Mouse (Mus musculus) liver, adult 2 months (tissue): ENCODE measurements around the gene Nptx2. TPM values are rescaled to one million over a fixed set of nuclear protein-coding genes. Genes with fewer than 3 reads are reported as not detected.

Source experiments
- DNase-seq: peaks from one replicate; pipeline ENCODE4 v3.0.0-alpha.2; 2011; ENCODE audit warnings: low read depth, low spot score; ENCODE audit errors: extremely low read depth
- H3K27ac ChIP-seq: fragments of 200-500 bp; replicated peaks from 2 replicates; pipeline ENCODE4 v1.5.1; 2012; ENCODE audit warnings: low read depth, mild to moderate bottlenecking, control low read depth, inconsistent platforms, low read length; ENCODE audit not compliant: insufficient read depth
- H3K27me3 ChIP-seq: fragments of 200-500 bp; 2 replicates; pipeline ENCODE4 v1.6.1; 2012; ENCODE audit warnings: mild to moderate bottlenecking, moderate library complexity, low read length, inconsistent platforms; ENCODE audit not compliant: control insufficient read depth, insufficient read depth
- H3K36me3 ChIP-seq: fragments of 200-500 bp; 2 replicates; pipeline ENCODE4 v1.6.1; 2012; ENCODE audit warnings: low read length, inconsistent platforms; ENCODE audit not compliant: control insufficient read depth, insufficient read depth
- H3K4me1 ChIP-seq: fragments of 200-500 bp; 2 replicates; pipeline ENCODE4 v1.6.1; 2011; ENCODE audit warnings: low read length; ENCODE audit not compliant: control insufficient read depth, insufficient read depth
- H3K4me3 ChIP-seq: fragments of 200-500 bp; 2 replicates; pipeline ENCODE4 v1.5.1; 2011; ENCODE audit warnings: low read depth, mild to moderate bottlenecking, control low read depth, low read length, moderate library complexity; ENCODE audit not compliant: insufficient read depth
- H3K79me2 ChIP-seq: fragments of 200-500 bp; 2 replicates; pipeline ENCODE4 v1.6.1; 2012; ENCODE audit warnings: inconsistent platforms, mild to moderate bottlenecking, low read length, moderate library complexity; ENCODE audit not compliant: control insufficient read depth, insufficient read depth
- H3K9ac ChIP-seq: fragments of 200-500 bp; 2 replicates; pipeline ENCODE4 v1.6.1; 2012; ENCODE audit warnings: low read depth, mild to moderate bottlenecking, control low read depth, inconsistent platforms, low read length
- CTCF ChIP-seq: fragments of 200-500 bp; IDR thresholded peaks from 2 replicates; pipeline ENCODE4 v1.5.1; 2011; ENCODE audit warnings: low read depth, low read length, control low read depth
- POLR2A ChIP-seq: fragments of 200-500 bp; IDR thresholded peaks from 2 replicates; pipeline ENCODE4 v1.6.1; 2011; ENCODE audit warnings: low read length, control low read depth; ENCODE audit not compliant: insufficient read depth; ENCODE audit errors: extremely low read depth
- WGBS: fragments of 180-500 bp; shearing (Covaris S2); methylation state at CpG from one replicate; pipeline ENCODE4 v1.1.7; 2018; 5-methylcytosine and 5-hydroxymethylcytosine counted together
- polyA plus RNA-seq: library from polyadenylated mRNA; depleted of rRNA; stranded (reverse); fragments of >200 nt; gene quantifications from 2 replicates; pipeline ENCODE4 v1.2.3, GENCODE M21; 2012
- total RNA-seq: library from RNA; depleted of rRNA; stranded (reverse); fragments of >200 nt; gene quantifications from 2 replicates; pipeline ENCODE4 v1.2.3, GENCODE M21; 2014

The Nptx2 gene
- total and polyA plus RNA-seq, 2 experiments = 0.09 TPM; not detected in 1

DNA sequence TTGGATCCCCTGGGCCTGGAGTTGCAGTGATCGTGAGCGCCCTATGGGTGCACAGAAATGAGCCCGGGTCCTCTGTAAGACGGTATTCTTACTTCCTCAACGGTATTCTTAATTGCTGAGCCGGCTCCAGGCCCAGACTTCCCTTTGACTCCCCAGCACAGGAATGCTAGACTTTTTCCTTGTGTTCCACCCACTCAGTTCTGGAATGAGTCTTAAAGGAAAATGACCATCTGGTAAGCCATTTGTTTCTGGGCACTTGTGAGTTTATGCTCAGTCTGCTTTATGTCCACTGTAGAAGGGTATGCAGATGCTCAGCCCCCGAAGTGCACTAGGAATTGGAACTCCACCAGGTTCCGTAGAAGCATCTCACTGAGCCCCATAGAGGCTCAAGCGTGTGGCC is 4.3 kb downstream of the Nptx2 start:
- 84% methylated on average over 9 of the region's 9 CpGs for WGBS
- H3K27ac ChIP-seq = no peak overlapping the region
- H3K4me3 ChIP-seq = no peak overlapping the region
- no peaks in the 10 kb centered on the region for H3K79me2 ChIP-seq
- H3K4me1 ChIP-seq = no peaks in the 10 kb centered on the region
- H3K9ac ChIP-seq = no peak overlapping the region
- DNase-seq = no peak
- peaks cover 10% of the 10 kb centered on the region for H3K27me3 ChIP-seq
- no peaks in the 10 kb centered on the region for H3K36me3 ChIP-seq
- TF ChIP-seq POLR2A (no peak), CTCF (no peak)

DNA sequence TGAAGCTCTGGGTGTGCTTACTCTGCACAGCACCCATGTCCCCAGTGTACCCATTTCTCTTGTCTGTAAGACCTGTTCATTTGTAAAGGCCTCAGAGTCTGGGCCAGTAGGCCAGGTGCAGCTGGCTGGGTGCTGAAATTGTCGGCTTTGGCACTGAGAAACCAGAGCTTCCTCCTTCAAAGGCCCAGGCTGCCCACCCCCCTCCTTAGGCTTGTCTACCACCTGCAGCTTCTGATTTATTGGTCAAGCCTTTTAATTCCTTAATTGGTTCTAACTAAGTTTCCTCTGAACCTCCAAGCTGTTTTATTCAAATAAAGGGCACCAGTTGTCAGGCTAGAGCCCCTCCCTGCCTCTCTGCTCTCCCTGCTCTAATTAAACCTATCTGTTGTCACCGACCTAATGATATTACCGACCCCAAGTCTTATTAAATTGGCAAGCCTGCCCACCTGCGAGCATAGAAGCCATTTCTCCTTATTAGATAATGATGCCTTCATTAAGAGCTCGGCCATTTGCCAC is 5.0 kb downstream of the Nptx2 start:
- H3K4me3 ChIP-seq = no peak overlapping the region
- no peaks in the 10 kb centered on the region for H3K4me1 ChIP-seq
- no peak overlapping the region for H3K9ac ChIP-seq
- no peaks in the 10 kb centered on the region for H3K36me3 ChIP-seq
- TF ChIP-seq CTCF = no peak
- TF ChIP-seq POLR2A = no peak
- peaks cover 8% of the 10 kb centered on the region for H3K27me3 ChIP-seq
- DNase-seq = no peak
- no peaks in the 10 kb centered on the region for H3K79me2 ChIP-seq
- H3K27ac ChIP-seq = no peak overlapping the region
- WGBS = 59% methylated on average over 5 of the region's 5 CpGs

DNA sequence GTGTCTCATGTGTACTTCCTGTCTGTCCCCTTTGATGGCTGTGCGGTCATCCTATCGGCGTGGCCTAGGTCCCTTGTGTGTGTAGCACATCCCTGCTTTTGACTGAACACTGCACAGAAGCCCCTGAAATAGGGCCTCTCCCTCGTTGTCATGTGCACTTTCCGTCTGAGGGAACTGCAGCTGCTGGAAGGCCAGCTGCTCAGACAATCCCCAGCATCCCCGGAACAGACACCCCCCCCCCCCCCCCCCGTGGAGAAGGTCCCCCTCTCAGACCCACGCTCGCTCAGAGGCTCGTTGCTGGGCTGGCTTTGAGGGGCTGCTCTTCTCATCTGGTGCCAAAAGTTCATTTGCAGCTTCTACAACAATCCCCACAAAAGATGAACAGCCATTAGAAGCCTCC is 11.0 kb downstream of the Nptx2 start:
- no peak for TF ChIP-seq CTCF
- TF ChIP-seq POLR2A = no peak
- H3K79me2 ChIP-seq = no peaks in the 10 kb centered on the region
- no peak for DNase-seq
- H3K36me3 ChIP-seq = no peaks in the 10 kb centered on the region
- WGBS = 52% methylated on average over 10 of the region's 10 CpGs
- no peaks in the 10 kb centered on the region for H3K4me1 ChIP-seq
- H3K27ac ChIP-seq = no peak overlapping the region
- H3K9ac ChIP-seq = no peak overlapping the region
- no peak overlapping the region for H3K4me3 ChIP-seq
- no peaks in the 10 kb centered on the region for H3K27me3 ChIP-seq

DNA sequence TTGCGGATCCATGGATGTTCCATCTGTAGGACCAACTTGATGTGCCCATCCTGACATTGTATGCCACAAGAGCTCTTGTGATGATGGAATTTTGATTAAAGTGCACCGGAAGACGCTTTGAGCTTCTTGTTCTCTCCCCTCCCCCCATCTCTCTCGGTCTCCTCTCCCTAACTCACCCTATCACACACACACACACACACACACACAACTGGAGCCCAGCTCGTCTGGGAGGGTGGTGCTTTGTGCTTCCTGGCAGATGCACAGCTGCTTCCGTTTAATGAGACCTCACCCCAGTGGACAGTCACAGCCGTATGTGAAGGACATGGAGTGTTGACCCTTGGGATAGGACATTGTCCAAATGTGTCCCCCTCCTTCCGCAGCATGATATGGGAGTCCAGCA is 11.7 kb downstream of the Nptx2 start:
- Histone ChIP-seq H3K9ac (no peak overlapping the region), H3K36me3 (no peaks in the 10 kb centered on the region), H3K79me2 (no peaks in the 10 kb centered on the region), H3K27ac (no peak overlapping the region), H3K4me1 (no peaks in the 10 kb centered on the region), H3K27me3 (no peaks in the 10 kb centered on the region), H3K4me3 (no peak overlapping the region)
- TF ChIP-seq CTCF (no peak), POLR2A (no peak)
- DNase-seq = no peak
- 60% methylated on average over 8 of the region's 8 CpGs for WGBS

DNA sequence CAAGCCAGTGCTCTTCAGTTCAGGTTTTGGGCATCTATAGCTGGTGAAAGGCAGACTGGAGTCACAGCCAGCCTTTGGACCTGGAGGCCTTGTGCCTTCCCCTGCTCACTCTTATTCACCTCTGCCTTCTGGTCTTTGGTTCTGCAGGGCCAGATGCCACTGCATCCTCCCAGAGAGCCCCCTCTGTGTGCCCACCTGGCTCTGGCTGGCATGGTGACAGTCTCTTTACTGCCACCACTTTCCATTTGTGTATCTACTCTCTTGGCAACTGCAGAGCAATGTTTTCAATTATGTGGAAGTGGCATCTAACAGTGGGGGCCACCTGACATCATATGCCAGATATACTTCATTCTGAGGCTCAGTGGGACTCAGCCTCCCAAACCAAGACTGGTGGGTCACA is 12.8 kb downstream of the Nptx2 start:
- H3K9ac ChIP-seq = no peak overlapping the region
- H3K27me3 ChIP-seq = no peaks in the 10 kb centered on the region
- no peak overlapping the region for H3K4me3 ChIP-seq
- TF ChIP-seq POLR2A (no peak), CTCF (no peak)
- H3K4me1 ChIP-seq = no peaks in the 10 kb centered on the region
- H3K36me3 ChIP-seq = no peaks in the 10 kb centered on the region
- no peaks in the 10 kb centered on the region for H3K79me2 ChIP-seq
- H3K27ac ChIP-seq = no peak overlapping the region
- no peak for DNase-seq

DNA sequence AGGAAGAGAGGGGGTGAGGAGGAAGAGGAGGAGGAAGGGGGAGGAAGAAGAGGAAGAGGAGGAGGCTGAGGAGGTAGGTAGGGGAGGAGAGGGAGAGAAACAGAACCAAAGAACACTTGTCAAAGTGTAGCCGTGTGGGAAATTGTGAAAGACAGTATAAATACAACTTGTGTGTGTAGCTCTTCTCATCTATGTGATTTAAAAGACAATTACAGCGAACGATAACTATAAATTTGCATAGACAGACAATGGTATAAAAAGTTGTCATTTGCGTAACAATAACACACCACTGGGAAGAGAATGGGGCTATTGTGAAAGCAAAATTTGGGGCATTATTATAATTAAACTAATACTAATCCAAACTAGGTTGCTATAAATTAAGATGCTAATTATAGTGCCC is 20.0 kb downstream of the Nptx2 start:
- Histone ChIP-seq H3K79me2 (no peaks in the 10 kb centered on the region), H3K27ac (no peak overlapping the region), H3K36me3 (no peaks in the 10 kb centered on the region), H3K9ac (no peak overlapping the region), H3K4me1 (no peaks in the 10 kb centered on the region), H3K27me3 (no peaks in the 10 kb centered on the region), H3K4me3 (no peak overlapping the region)
- WGBS = 85% methylated on average over 4 of the region's 4 CpGs
- TF ChIP-seq CTCF (no peak), POLR2A (no peak)
- no peak for DNase-seq
